Comparison of ENCODE assay signal across 7 mouse cellular contexts in the genomic region with DNA sequence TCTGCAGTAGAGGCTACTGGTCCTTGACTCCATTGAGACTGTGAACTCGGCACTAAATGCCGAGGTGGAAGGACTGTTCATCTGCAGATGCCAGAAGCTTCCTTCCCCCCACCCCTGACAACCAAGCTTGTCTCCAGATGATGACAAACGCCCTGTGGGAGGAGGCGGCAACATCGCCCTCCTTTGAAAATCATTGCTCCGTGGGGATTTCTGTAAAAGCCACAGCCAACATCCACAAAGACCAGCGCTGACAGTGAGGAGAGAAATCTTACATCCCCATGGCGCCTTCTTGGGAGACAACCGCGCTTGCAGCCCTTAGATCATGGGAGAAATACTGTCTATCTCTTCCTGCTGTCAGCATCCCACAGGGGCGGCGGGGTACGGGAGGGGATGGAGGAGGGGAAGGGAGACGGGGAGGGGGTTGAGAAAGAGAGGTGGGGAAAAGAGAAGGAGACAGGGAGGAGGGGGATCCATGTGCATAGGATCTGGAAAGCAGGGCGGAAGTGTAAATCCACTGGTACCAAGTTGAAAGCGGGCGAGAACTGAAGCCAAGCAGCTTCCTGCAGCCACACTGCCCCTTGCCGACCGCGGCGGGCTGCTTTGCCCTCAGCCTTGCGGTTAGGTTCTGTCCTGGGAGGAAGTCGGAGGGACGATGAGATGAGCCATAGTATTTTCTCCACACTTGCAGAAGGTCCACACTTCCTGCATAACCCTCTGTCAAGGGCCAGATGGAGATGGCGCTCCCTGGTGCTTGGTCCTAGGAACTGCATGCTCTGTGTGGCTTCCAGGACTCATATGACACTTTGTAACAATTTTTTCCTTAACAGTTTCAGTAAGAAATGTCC.
DNase-seq lines count a peak whose midpoint lies in the region; TF ChIP-seq lines count a peak whose summit lies in the region.

No protein-coding gene starts in this region.

- WGBS in heart, embryonic 10.5 days, result 9% methylated on average over 25 of the region's 25 CpGs

- TF ChIP-seq CTCF in cortical plate, adult 2 months (IDR thresholded peaks at IDR 0.05; ENCODE audit: extremely low read depth, insufficient read depth, low read length), result peak; percentile 45
- peak; percentile 68; the same call in 1 of the 2 replicates for TF ChIP-seq CTCF in testis, adult 2 months (IDR thresholded peaks at IDR 0.05; ENCODE audit: control insufficient read depth, insufficient read depth, insufficient replicate concordance, low read depth, low read length)

- H3K36me3 ChIP-seq in heart, embryonic 10.5 days, result no peaks in the 10 kb centered on the region
- no peaks in the 10 kb centered on the region for H3K36me3 ChIP-seq in testis, adult 2 months (ENCODE audit: control insufficient read depth, insufficient read depth, low read length)

- peak; percentile 28 for DNase-seq in right cerebral cortex, postnatal 14 days
- no peak for DNase-seq in right cerebral cortex, postnatal 36 days (ENCODE audit: low spot score in 2 of 2)
- DNase-seq in heart, embryonic 10.5 days (ENCODE audit: low spot score), result no peak
- peak; percentile 66 to 72 for DNase-seq in kidney, postnatal 4 days
- peak; percentile 74 for DNase-seq in mesoderm, embryonic 11.5 days (ENCODE audit: low read depth, low spot score)

- no peak overlapping the region for H3K27ac ChIP-seq in cortical plate, adult 2 months (ENCODE audit: insufficient read depth, low read length)
- peak overlapping the region; percentile 62 for H3K27ac ChIP-seq in heart, embryonic 10.5 days
- H3K27ac ChIP-seq in testis, adult 2 months (ENCODE audit: control insufficient read depth, insufficient read depth, low read depth, low read length), result no peak overlapping the region

- H3K4me3 ChIP-seq in cortical plate, adult 2 months (ENCODE audit: insufficient read depth, low read length), result no peak overlapping the region
- H3K4me3 ChIP-seq in heart, embryonic 10.5 days, result peak overlapping the region; percentile 55
- H3K4me3 ChIP-seq in testis, adult 2 months (ENCODE audit: control insufficient read depth, low read depth, low read length), result no peak overlapping the region

- no peaks in the 10 kb centered on the region for H3K9me3 ChIP-seq in heart, embryonic 10.5 days

- H3K4me1 ChIP-seq in cortical plate, adult 2 months (ENCODE audit: control insufficient read depth, insufficient read depth, low read length), result no peaks in the 10 kb centered on the region
- peaks cover 11% of the 10 kb centered on the region; the same call in 1 of the 2 replicates for H3K4me1 ChIP-seq in heart, embryonic 10.5 days
- peaks cover 4% of the 10 kb centered on the region; the same call in 1 of the 2 replicates for H3K4me1 ChIP-seq in testis, adult 2 months (ENCODE audit: control insufficient read depth, insufficient read depth, low read length)

- H3K27me3 ChIP-seq in heart, embryonic 10.5 days (ENCODE audit: insufficient read depth, poor library complexity, severe bottlenecking), result peaks cover 44% of the 10 kb centered on the region
- H3K27me3 ChIP-seq in testis, adult 2 months (ENCODE audit: control insufficient read depth, insufficient read depth, low read length), result no peaks in the 10 kb centered on the region

- TF ChIP-seq POLR2A in cortical plate, adult 2 months (IDR thresholded peaks at IDR 0.05; ENCODE audit: extremely low read depth, insufficient read depth, low read length), result no peak
- TF ChIP-seq POLR2A in testis, adult 2 months (IDR thresholded peaks at IDR 0.05; ENCODE audit: control insufficient read depth, low read depth, low read length), result no peak

Comparison
In these comparisons a context has a peak if more than half of its experiments do, and no peak if none do; other contexts are left out.
1. DNase-seq: peak in right cerebral cortex, postnatal 14 days (single experiment), kidney, postnatal 4 days (2 of 2) and mesoderm, embryonic 11.5 days (single experiment); none in right cerebral cortex, postnatal 36 days (0 of 2) and heart, embryonic 10.5 days (single experiment).